Mouse (Mus musculus) layer of hippocampus, postnatal 25 days (tissue): ENCODE data around the gene B9d2. TPM values are rescaled to one million over a fixed set of nuclear protein-coding genes. Genes with fewer than 3 reads are reported as not detected.
"Not testable (repeated sequence)": the region's sequence is repeated elsewhere in the genome, so short reads cannot be mapped to it uniquely, and the experiment has no call there.

Experiments
- DNase-seq, 2 experiments: peaks; one replicate each; pipeline ENCODE4 v3.0.0; 2022; ENCODE audit warnings: mixed read lengths in 2 of 2, low spot score in 1 of 2; ENCODE audit errors: extremely low spot score in 1 of 2
- total RNA-seq, 2 experiments: library from RNA; stranded (reverse); gene quantifications; 2 replicates each; pipeline ENCODE4 v1.2.3; 2021

Gene B9d2
- total RNA-seq, 2 experiments from 2014 or later = 25.2 to 25.7 TPM

DNA sequence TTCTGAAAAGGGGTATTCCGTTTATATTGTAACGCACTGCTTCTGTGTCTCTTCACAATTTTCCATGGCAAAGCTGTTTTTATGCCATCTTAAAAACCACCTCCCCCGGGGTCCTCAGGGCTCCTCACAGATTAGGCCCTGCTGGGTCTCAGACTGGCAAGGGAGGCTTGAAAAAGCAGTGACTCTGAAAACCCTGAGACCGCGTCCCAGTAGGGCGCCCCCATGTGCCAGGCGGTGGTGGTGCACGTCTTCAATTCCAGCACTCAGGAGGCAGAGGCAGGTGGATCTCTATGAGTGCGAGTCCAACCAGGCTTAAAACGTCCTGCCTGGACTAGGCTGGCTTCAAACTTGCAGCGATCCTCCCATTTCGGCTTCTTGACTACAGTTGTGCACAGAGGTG, 20.2 kb downstream of the B9d2 start:
- DNase-seq = no peak

DNA sequence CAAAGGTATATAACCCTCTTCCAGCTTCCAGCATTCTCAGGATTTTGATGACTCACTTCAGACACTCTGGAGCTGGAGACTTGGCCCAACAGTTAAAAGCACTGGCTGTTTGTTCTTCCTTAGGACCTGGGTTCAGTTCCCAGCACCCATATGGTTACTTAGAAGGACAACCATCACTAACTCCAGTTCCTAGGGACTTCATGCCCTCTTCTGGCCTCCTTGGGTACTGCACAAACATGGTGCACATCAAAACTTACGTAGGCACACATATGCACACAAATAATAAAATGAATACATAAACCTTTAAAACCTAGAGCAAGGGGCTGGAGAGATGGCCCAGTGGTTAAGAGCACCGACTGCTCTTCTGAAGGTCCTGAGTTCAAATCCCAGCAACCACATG, 21.8 kb downstream of the B9d2 start:
- no peak for DNase-seq

DNA sequence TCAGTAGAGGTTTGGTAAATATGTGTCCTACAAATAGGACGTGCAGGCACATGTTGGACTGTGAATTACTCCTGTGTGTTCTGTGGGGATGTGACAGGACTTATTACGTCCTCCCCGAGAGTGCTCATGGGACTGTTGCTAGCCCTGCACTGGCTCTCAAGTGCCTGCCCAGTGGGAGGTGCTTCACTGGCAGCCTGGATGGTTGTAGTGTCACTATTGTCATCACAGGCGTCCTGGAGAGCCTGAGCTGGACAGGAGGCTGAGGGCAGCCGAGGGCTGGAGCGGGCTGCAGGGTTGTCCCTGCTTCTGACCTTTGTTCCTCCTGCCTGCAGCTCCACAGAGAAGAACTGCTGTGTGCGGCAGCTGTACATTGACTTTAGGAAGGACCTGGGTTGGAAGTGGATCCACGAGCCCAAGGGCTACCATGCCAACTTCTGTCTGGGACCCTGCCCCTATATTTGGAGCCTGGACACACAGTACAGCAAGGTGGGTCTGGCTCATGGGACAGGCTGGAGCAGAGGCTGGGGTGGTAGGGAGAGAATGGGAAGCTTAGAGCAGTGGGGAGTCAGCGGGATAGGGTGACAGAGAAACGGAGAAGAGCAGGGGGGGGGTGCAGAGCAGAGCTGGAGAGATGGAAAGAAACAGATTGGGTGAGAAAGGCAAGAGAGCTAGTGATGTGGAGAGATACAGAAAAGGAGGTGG, 23.4 kb downstream of the B9d2 start:
- DNase-seq = no peak

DNA sequence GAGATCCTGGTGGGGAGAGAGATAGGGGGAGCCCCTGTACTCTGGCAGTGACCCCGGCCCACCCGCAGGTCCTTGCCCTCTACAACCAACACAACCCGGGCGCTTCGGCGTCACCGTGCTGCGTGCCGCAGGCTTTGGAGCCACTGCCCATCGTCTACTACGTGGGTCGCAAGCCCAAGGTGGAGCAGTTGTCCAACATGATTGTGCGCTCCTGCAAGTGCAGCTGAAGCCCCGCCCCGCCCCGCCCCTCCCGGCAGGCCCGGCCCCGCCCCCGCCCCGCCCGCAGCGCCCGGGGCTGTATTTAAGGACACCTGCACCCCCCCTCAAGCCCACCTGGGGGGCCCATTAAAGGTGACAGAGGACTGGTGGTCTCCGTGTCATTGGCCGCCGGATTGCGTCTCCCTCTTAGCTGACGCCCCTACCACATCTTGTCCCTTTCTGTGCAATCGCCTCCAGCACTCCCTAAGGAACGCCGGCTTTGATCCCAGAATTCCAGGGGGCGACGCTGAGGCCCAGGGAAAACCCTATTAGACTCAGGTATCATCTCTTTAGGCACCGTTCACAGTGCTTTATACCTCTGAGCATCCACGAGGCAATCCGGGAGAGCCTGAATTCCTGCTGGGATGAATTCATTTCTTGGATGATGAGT, 24.3 kb downstream of the B9d2 start:
- DNase-seq = no peak

DNA sequence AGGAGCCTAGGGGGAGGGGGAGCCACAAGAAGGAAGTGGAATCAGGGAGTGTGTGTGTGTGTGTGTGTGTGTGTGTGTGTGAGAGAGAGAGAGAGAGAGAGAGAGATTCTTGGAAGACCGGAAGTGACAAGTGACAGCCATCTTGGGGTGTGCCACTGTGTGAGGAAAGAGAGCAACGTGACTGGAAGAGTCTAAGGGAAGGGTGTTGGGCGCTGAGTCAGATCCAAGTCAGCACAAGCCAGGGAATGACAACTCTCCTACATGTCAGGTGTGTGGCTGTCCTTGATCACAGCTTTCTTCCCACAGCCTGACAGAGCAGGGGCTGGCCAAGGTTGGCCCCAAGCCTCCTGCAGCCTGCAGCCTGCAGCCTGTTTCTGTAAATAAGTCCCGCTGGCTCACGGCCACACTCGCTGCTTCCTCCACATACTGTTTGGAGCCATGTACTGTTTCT, 25.2 kb downstream of the B9d2 start:
- no peak for DNase-seq

DNA sequence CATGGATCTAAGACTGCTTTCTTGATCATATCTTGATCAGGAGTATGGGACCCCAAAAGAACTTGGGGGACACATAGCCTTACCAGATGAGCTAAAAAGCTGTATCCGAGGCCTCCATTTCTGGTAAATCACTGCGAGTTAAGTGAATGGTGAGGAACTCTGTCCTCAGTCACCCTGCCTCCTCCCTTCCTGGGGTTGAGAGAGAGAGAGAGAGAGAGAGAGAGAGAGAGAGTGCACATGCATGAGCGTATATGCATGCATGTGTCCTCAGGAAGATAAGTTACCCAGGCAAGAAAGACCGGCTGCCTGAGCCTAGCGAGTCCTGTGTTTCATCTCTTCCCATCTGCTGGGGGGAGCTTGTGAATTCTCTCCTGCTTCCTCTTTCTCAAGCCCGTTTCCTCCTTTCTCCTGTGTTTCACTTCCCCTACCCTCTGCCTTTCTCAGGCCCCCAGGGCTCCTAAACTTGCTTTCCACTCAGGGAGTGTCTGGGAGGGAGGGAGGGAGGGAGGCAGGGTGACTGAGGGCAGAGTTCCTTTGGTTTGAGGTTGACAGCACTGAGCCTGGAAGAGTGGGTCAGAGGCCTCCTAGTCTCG, 26.1 kb downstream of the B9d2 start:
- DNase-seq = no peak

DNA sequence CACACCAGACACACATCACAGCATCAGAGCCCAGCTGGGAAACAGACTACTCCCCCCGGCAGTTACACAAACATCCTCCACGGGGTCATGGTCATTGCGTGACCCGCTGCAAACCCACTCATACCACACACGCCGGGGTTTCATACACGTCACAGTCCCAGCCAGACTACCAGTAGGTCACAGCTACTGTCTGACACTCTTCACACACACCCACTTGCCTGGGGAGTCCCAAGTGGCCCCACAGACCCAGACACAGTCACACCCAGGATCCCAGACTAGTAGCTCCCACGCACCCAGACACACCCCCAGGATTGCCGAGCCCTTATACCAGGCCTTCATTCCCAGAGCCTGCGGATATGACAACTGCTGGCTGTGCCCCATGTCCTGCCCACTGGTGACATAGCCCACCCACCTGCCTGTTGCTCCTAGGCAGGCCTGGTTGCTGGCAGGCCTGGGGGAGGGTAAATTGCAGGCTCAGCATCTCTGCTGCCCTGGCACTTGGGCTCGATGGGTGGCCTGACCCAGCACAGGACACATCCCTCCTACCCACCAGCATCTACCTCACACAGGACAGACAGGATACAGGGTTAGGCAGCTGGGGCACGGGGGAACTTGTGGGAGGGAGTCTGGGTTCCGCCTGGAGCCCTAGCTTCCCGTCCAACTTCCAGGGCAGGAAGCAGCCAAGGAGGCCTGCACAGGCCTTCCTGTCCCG, 27.2 kb downstream of the B9d2 start:
- DNase-seq = no peak

DNA sequence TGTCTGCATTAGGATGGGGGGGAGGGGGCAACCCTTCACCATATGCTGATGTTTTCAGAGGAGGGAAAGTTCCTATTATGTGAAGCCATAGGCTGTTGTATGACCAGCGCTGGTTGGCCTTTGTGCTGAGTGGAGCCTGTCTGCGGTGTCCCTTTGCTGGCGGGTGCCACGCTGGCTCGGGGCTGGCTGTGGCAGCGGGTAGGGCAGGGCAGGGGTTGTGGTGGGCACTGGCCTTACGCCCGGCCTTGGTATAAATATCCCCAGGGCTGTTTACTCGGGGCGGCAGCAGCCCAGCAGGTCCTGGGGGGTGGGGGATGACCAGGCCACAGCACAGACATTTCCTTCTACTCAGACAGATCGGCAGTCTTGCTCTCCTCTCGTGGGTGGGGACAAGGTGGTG, 29.4 kb downstream of the B9d2 start:
- no peak for DNase-seq

DNA sequence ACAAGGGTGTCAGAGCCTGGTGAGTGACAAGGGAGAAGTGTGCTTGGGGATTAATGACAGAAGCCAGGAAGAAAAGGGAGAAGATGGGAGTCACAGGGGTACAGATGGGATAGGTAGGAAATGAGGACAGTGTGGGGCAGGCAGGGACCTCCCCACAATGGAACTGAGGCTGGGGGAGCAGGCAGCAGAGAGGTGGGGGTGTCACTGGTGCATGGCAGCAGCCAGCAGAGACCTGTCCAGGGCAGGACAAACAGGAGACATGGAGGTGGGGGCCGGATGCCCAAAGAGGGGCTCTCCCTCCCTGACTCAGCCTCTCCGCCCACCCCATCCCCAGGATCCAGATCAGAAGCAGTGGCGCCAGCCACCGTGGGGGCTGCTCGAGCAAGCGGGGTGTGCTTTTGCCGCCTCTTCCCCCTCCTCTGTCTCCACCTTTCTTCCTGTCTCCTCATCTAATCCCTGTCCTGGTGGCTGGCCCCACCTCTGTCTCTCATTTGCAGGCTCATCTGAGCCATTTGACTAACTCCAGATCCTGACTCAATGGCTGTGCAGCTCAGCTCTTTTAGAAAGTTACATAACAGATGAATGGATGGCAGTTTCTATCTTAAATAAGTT, 30.0 kb downstream of the B9d2 start:
- no peak for DNase-seq

DNA sequence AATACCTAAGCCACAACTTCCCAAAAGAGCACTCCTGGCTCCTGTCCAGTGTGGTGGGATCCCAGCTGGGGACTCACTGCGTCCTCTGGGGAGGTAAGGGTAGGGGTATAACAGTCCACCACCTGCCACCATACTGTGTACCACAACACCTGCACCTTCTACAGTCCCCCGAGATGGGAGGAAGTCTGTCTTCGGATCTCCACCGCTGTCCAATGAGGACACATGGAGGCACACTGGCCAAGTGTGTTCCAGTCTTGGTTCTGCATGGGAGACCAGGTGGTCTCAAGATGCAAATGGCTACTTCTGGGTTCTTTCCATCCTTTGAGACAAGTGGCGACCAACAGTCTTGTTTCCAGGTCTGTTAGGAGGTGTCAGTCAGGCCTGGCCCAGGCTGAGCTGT, 30.6 kb downstream of the B9d2 start:
- no peak for DNase-seq

DNA sequence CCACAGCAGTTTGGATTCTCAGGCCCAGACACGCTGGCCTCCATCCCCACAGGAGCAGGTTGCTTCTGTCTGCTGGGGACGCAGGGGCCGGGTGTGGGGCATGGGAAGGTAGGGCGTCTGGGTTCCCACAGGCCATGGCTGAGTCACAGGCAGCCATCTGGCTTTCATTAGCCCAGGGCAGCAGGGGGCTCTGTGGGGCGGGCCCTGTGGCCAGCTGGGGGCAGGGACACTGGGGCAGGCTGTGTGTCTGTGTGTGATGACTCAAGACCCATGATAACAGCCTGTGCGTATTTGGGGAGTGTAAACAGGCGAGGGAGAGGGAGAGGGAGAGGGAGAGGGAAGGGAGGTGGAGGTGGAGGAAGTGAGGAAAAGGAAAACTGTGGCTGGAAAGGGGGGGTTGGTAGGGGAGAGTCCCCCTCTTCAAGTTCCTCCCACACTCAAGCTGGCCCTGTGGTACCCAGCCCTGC, 31.2 kb downstream of the B9d2 start:
- no peak for DNase-seq

DNA sequence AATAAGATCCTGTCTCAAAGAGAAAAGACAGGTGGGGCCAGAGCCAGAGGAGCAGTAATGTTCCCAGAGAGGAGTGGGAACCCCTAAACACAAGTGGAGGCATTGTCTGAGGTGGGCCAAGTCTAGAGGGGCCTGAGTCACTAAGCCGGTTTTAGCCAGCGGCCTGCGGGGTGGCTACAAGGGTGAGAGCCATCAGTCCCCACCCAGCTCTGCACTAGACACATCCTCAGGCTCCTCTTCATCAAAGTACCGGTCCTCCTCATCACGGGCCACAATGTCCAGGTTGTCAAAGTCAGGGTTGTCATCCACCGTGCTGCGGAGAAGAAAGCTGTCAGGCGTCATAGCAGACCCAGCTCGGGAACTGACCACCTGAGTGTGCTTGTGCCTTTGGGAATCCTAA, 32.2 kb downstream of the B9d2 start:
- DNase-seq = no peak

DNA sequence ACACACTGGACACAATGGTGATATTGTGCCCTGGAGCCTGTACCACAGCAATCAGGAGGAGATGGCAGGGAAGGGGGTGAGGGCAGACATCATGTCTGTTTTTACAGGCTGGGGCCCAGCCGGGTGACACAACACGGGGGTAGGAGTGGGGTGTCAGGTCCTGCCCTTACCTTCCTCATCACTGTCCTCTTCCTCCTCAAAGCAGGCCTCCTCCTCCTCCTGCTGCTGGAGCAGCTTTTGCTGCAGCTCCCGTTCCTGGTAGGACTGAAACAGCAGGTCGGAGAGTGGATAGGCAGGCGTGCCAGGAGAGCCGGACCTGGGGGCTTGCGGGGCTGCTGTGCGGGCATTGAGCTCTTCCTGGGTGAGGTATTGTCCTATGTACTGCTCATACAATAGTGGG, 34.0 kb downstream of the B9d2 start:
- no peak for DNase-seq

DNA sequence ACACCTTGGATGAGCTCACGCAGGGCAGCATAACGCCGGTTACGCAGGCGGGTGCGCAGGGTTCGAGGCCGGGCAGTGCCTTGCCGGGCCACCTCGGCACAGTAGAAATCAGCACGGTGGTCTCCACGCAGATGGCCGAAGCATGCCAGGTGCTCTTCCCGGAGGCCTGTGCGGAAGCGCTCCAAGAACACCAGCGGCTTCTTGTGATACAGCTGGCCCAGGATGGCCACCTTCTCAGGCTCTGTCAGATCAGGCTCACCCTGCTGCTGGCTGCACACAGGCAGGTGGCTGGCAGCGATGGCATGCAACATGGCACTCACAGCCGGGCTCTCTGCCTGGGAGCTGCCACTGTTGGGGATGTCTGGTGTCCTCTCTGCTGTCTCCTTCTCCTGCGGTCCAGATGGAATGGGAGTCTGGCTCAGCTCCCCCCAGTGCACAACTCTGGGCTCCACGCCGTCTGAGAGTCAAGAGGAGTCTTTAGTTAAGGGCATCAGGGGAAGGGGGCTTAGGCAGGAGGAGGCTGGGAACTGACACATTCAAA, 35.2 kb downstream of the B9d2 start:
- no peak for DNase-seq

DNA sequence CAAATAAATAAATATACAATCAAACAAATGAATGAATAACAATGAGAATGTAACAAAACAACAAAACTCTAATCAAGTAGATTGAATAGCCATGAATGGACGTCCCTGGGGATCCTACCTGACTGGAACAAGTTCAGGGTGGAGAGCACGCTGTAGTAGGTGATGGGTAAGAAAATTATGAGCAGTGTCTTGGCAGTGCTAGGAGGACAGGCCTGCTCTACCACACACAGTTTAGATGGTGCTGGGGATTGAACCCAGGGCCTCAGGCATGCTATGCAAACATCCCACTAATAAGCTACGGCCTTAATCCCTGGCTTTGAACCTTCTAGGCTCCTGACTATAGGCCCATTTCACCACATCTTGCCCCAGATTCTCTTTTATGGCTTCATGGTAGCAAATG, 36.9 kb downstream of the B9d2 start:
- DNase-seq = no peak

DNA sequence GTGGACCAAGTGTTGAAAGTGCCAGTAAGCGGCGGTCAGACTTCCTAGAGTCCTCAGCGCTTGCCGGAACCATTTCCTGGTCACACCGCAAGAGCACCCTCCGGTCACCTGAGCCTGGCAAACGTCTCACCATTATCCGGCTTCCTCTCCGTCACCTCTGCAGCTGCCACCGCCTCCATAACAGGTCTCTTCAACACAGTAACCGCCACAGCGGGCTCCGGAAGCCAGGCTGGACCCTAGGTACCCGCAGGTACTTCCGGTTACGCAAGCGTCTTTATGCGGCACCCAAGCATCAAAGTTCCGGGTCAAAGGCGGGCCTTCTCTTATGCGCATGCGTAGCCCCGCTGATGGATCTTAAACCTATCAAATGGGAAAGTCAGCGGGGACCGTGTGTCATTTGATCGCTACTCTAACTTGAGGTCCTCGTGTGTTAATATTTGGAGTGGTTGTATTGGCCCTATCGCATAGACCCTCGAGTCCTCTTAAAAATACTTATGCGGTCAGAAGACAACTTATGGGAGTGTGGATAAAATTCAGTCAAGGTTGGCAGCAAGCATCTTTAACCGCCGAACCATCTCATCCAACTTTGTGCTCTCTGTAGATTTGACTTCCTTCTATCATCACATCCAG, 38.3 kb downstream of the B9d2 start, which contains the start of gene Ccdc97:
TSS of gene Ccdc97 (minus strand) at position 301 of the 630 bp plus-strand sequence.
- DNase-seq = peak; percentile 89 to 93

DNA sequence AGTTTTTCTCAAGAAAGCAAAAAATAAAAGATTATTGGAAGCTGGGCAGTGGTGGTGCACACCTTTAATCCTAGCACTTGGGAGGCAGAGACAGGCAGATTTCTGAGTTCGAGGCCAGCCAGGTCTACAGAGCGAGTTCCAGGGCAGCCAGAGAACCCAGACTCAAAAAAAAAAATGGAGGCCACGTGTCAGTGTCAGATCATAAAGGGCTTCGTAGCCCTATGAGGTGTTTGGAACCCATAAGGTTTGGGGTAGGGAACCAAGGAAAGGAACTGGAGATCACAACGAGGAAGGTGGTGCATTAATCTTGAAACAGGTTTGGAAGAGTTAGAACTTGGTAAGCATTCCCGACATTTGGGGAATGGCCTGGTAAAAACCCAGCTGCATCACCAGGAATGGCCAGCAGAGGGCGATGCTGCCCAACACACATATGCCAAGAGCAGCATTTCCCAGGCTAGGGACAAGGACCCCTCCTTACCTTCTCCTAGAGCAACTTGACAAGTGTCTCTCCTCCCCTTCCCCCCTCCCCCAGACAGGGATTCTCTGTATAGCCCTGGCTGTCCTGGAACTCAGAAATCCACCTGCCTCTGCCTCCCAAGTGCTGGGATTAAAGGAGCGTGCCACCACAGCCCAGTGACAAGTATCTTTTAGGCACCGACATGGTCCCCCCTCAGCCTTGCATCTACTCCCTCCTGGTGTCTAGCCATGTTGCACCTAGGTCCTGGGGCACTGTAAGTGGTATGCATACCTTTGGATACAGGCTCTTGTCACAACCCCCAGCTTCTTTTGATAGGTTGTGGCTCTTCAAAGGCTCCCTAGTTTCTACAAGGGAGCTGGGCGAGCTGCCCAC, 39.4 kb downstream of the B9d2 start:
- peak; percentile 73 to 91 for DNase-seq

DNA sequence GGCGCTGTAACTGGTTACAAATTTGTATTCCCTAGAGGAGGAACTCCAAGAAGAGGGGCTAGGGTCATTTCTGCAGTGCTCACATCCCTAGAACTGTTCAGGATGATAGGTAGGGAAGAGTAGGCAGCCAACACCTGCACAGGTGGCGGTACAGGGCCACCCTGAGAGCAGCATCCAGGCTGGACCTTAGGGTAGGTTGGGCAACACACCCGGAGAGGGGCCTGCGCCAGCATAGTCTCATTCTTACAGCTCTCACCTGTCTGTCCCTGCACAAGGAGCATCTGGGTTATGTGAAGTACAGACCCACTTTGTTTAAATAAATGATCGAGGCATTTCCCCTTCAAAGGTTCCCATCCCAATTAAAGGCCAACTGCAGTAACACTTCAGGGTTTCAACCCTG, 40.2 kb downstream of the B9d2 start:
- DNase-seq = no peak

DNA sequence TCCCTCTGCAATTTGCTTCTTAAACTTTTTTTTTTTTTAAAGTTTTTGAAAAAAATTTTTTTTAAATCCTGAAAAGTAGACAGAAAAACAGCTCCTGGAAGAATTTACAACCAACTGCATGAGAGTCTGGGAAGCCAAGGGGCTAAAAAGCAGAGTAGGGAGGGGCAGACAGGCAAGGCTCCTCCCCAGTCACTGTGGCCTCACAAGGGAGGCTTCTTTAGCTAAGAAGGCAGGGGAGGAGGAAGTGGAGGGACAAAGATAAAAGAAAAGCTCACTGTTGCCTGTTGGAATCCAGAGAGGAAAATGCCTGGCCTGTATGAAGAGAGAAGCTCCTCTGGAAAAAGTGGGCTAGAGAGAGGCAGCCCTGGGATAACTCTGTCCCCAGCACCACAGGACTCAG, 41.2 kb downstream of the B9d2 start:
- DNase-seq = not testable (repeated sequence)
